Mouse (Mus musculus) erythroblast, embryonic 14.5 days (primary cell): ENCODE measurements around the gene Slc16a11. TPM values are rescaled to one million over a fixed set of nuclear protein-coding genes. Genes with fewer than 3 reads are reported as not detected.

Experiments
- H3K27me3 ChIP-seq: 2 replicates; pipeline ENCODE4 v1.6.1; 2012; ENCODE audit warnings: inconsistent platforms; ENCODE audit not compliant: control insufficient read depth
- H3K36me3 ChIP-seq: 2 replicates; pipeline ENCODE4 v1.6.1; 2012; ENCODE audit warnings: mild to moderate bottlenecking, inconsistent platforms; ENCODE audit not compliant: control insufficient read depth
- H3K4me1 ChIP-seq: 2 replicates; pipeline ENCODE4 v1.6.1; 2012; ENCODE audit warnings: inconsistent platforms; ENCODE audit not compliant: control insufficient read depth
- H3K4me3 ChIP-seq: replicated peaks from 2 replicates; pipeline ENCODE3; 2012; ENCODE audit warnings: moderate library complexity, mild to moderate bottlenecking, inconsistent platforms
- H3K9me3 ChIP-seq: 2 replicates; pipeline ENCODE4 v1.6.1; 2012; ENCODE audit warnings: low read length, inconsistent platforms, mixed read lengths; ENCODE audit not compliant: control insufficient read depth
- GATA1 ChIP-seq: IDR thresholded peaks from 2 replicates; pipeline ENCODE4 v1.6.1; 2012; ENCODE audit warnings: low read length, inconsistent platforms, mixed read lengths
- TAL1 ChIP-seq: IDR thresholded peaks from 3 replicates; pipeline ENCODE4 v1.6.1; 2012; ENCODE audit warnings: low read length, inconsistent platforms, mixed read lengths
- polyA plus RNA-seq: library from polyadenylated mRNA; stranded (reverse); fragments of >175 nt; gene quantifications from 2 replicates; pipeline ENCODE4 v1.2.3, GENCODE M21; 2012

The Slc16a11 gene
- polyA plus RNA-seq, 1 experiment, result not detected

GRCm38 (mm10) chr11:70178311-70178710, 34.2 kb upstream of the Slc16a11 start:
- H3K36me3 ChIP-seq, result no peaks in the 10 kb centered on the region
- TF ChIP-seq GATA1 (no peak), TAL1 (no peak)

GRCm38 (mm10) chr11:70178756-70179155, 33.8 kb upstream of the Slc16a11 start:
- no peak overlapping the region for H3K4me3 ChIP-seq
- H3K9me3 ChIP-seq, result peaks cover 3% of the 10 kb centered on the region
- H3K4me1 ChIP-seq, result no peaks in the 10 kb centered on the region
- no peak for TF ChIP-seq TAL1
- TF ChIP-seq GATA1, result no peak
- no peaks in the 10 kb centered on the region for H3K27me3 ChIP-seq
- H3K36me3 ChIP-seq, result no peaks in the 10 kb centered on the region

More at GRCm38 (mm10) chr11:70178311-70178710, 34.2 kb upstream of the Slc16a11 start:
- no peaks in the 10 kb centered on the region for H3K27me3 ChIP-seq
- peaks cover 3% of the 10 kb centered on the region for H3K9me3 ChIP-seq
- no peak overlapping the region for H3K4me3 ChIP-seq
- no peaks in the 10 kb centered on the region for H3K4me1 ChIP-seq

DNA sequence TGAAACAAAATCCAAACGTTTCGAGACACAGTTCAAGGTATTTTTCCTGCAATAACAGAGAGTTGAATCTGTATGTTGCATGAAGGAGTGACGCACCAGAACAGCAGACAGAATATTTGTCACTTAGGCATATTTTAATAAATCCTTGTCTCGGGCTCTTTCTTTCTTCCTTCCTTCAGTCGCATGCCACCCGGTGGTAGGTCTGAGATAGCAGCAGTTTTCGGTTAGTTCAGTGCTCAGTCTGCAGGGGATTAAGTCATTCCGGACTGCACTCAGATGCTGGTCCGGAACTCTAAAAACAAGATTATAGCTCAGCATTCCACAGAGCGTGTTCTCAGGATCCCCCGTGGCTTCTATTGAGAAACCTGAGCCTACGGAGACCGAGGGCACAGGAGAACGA, 33.2 kb upstream of the Slc16a11 start:
- Histone ChIP-seq H3K27me3 (no peaks in the 10 kb centered on the region), H3K9me3 (peaks cover 3% of the 10 kb centered on the region), H3K4me3 (no peak overlapping the region), H3K36me3 (no peaks in the 10 kb centered on the region), H3K4me1 (no peaks in the 10 kb centered on the region)
- TF ChIP-seq GATA1, result no peak
- no peak for TF ChIP-seq TAL1

DNA sequence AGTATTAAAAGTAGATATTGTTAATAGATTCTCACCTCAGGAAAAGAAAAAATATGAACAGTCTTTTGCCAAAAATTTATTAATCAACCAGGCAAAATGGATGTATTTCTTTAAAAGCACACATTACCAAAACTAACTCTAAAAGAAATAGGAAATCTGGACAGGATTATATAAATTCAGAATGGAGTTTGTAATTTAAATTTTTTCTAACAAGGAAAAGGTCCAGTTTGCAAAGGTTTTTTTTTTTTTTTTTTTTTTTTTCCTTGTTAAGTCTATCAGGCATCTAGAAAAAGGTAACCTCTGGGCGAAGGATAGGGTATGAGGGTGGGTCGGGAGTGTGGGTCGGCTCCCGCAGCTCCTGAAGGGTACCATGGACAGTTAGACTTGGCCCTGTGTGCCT, 32.1 kb upstream of the Slc16a11 start:
- no peak for TF ChIP-seq GATA1
- TF ChIP-seq TAL1, result no peak
- no peaks in the 10 kb centered on the region for H3K27me3 ChIP-seq
- H3K4me1 ChIP-seq, result no peaks in the 10 kb centered on the region
- H3K36me3 ChIP-seq, result no peaks in the 10 kb centered on the region
- peaks cover 3% of the 10 kb centered on the region for H3K9me3 ChIP-seq
- H3K4me3 ChIP-seq, result no peak overlapping the region

GRCm38 (mm10) chr11:70185120-70185519, 27.4 kb upstream of the Slc16a11 start:
- Histone ChIP-seq H3K9me3 (no peaks in the 10 kb centered on the region), H3K36me3 (no peaks in the 10 kb centered on the region), H3K27me3 (no peaks in the 10 kb centered on the region), H3K4me1 (no peaks in the 10 kb centered on the region), H3K4me3 (no peak overlapping the region)
- TF ChIP-seq GATA1 (no peak), TAL1 (no peak)

GRCm38 (mm10) chr11:70189319-70190134, 23.0 kb upstream of the Slc16a11 start:
- no peaks in the 10 kb centered on the region for H3K9me3 ChIP-seq
- no peaks in the 10 kb centered on the region for H3K36me3 ChIP-seq
- H3K27me3 ChIP-seq, result no peaks in the 10 kb centered on the region
- TF ChIP-seq GATA1, result no peak
- H3K4me3 ChIP-seq, result no peak overlapping the region
- H3K4me1 ChIP-seq, result no peaks in the 10 kb centered on the region

DNA sequence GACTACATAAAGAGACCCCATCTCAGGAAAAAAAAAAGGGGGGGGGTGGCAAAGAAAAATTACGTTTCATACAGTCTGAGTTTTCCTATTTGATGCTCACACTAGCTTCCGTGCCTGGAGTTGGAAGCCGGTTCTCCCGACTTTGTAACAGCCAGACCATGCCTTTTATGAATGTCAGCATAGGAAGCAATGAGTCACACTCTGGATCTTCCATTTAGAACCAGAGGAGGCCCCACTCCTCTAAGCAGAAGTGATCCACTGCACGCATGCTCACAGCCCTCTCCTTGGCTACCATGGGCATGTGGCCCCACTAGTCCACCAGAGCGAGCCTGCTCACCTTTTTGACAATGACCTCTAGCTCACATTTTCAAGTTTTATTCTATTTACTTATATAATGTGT, 21.4 kb upstream of the Slc16a11 start:
- Histone ChIP-seq H3K27me3 (no peaks in the 10 kb centered on the region), H3K9me3 (0 out of 2 replicates have a peak, but pooled peaks cover 2% of the 10 kb centered on the region), H3K4me3 (no peak overlapping the region), H3K4me1 (no peaks in the 10 kb centered on the region), H3K36me3 (no peaks in the 10 kb centered on the region)
- no peak for TF ChIP-seq GATA1
- no peak for TF ChIP-seq TAL1

GRCm38 (mm10) chr11:70192157-70192556, 20.4 kb upstream of the Slc16a11 start:
- Histone ChIP-seq H3K9me3 (0 out of 2 replicates have a peak, but pooled peaks cover 2% of the 10 kb centered on the region), H3K36me3 (no peaks in the 10 kb centered on the region), H3K27me3 (no peaks in the 10 kb centered on the region), H3K4me1 (no peaks in the 10 kb centered on the region), H3K4me3 (no peak overlapping the region)
- TF ChIP-seq TAL1 (no peak), GATA1 (no peak)

DNA sequence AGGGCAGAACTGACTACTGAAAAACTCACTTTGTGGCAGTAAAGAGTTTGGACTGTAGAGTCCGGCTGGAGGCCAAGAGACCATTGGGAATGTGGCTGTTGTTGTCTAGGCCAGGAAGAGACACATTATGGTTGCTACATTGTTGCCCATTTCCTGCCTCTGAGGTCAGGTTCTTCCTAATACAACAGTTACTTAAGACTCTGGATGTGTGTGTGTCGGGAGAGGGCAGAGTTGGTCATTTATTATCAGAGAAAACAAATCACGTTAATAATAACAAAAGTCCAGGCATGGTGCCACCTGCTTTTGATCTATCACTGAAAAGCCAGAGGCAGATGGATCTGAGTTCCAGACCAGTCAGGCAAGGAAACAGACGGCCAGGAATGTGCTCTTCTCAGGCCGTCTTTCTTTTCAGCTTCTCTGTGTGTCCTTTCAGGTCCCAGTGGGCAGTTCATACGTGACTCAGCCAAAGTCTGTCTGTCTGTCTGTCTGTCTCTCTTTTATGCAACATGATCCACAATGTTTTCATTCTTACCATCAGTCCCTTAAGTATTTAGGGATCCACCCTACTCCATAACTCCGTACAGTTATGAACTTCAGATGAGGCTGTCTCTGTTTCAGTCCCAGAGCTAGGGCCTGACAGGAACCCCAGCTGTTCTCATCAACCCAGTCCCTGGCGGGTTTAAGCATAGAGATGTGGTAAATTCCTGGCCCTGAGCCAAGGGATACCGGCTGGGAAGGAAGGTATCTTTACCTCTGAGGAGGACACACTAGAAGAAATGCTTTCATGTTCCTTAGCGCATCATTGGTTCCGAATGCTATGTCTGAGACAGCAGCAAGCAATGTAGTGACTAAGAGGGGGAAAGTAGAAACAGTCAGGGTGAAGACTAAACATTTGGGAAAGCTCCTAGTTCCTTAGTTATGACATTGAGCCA, 18.9 kb upstream of the Slc16a11 start:
- Histone ChIP-seq H3K4me3 (no peak overlapping the region), H3K36me3 (no peaks in the 10 kb centered on the region), H3K9me3 (0 out of 2 replicates have a peak, but pooled peaks cover 2% of the 10 kb centered on the region), H3K4me1 (no peaks in the 10 kb centered on the region), H3K27me3 (no peaks in the 10 kb centered on the region)
- TF ChIP-seq GATA1, result no peak
- no peak for TF ChIP-seq TAL1
